Mouse (Mus musculus): Measurements from ENCODE around the gene Hist1h2ak. TPM values are rescaled to one million over a fixed set of nuclear protein-coding genes. Genes with fewer than 3 reads are reported as not detected.
"Not testable (repeated sequence)": the region's sequence is repeated elsewhere in the genome, so short reads cannot be mapped to it uniquely, and the experiment has no call there.

Hist1h2ak gene
- polyA plus RNA-seq (2015; fragmentation: Nextera tagmentation; extraction: Ambion mirVana) = 24.4 and 25.9 TPM in 2 replicates

- H3K27me3 ChIP-seq (ENCODE audit: insufficient read depth, low read length); H3K36me3 ChIP-seq (ENCODE audit: insufficient read depth, low read length); H3K9me3 ChIP-seq (ENCODE audit: low read length): not testable (repeated sequence)
- peak within 1 kb of the TSS; percentile 96 for H3K27ac ChIP-seq (ENCODE audit: low read length)
- H3K4me2 ChIP-seq (replicated peaks; ENCODE audit: low read depth, low read length) = peak within 1 kb of the TSS; percentile 67
- H3K4me1 ChIP-seq (ENCODE audit: insufficient read depth, low read length) = peaks cover 30% of the 10 kb centered on the region
- peak within 1 kb of the TSS; percentile 54 for H3K4me3 ChIP-seq (ENCODE audit: low read length)
- ATAC-seq (ENCODE audit: low FRiP score, low TSS enrichment) = peak; percentile 95
- WGBS = 0% methylated on average over 29 of the region's 50 CpGs
- H3K9ac ChIP-seq (replicated peaks; ENCODE audit: low read length) = peak within 1 kb of the TSS; percentile 76
Observed at GRCm38 (mm10) chr13:21753524-21754285, at the start of gene Hist1h2ak, which contains the start of gene Hist1h2bn. TSS of gene Hist1h2ak (minus strand) at chr13:21753827. TSS of gene Hist1h2bn (plus strand) at chr13:21754123.

- WGBS = no CpG with 5 or more reads among the region's 4 CpGs
- not testable (repeated sequence) for H3K27me3 ChIP-seq (ENCODE audit: insufficient read depth, low read length); H3K36me3 ChIP-seq (ENCODE audit: insufficient read depth, low read length); H3K9ac ChIP-seq (replicated peaks; ENCODE audit: low read length); H3K4me3 ChIP-seq (ENCODE audit: low read length); H3K27ac ChIP-seq (ENCODE audit: low read length); H3K9me3 ChIP-seq (ENCODE audit: low read length); H3K4me1 ChIP-seq (ENCODE audit: insufficient read depth, low read length); H3K4me2 ChIP-seq (replicated peaks; ENCODE audit: low read depth, low read length)
- ATAC-seq (ENCODE audit: low FRiP score, low TSS enrichment) = peak; percentile 79
Observed at GRCm38 (mm10) chr13:21803058-21803457, 49.4 kb upstream of the Hist1h2ak start.

DNA sequence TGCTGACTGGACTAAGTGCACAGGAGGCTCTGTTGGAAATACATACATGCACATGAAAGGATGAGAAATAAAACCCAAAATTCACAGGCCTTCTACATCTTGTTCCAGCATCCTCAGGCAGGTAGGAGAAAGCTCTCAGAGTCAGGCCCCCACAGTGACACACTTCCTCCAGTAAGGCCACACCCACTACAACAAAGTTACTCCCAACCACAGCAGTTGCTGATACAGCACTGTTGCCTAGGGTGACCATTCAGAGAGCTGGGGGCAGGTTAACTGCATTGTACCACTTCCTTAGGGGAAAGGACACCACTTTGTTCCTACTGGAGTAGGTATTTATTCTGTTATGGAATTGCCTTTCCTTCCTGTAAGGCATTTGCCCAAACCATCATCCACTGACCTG, 43.5 kb upstream of the Hist1h2ak start:
- H3K4me1 ChIP-seq (ENCODE audit: insufficient read depth, low read length); H3K4me3 ChIP-seq (ENCODE audit: low read length); H3K4me2 ChIP-seq (replicated peaks; ENCODE audit: low read depth, low read length); H3K9ac ChIP-seq (replicated peaks; ENCODE audit: low read length); H3K36me3 ChIP-seq (ENCODE audit: insufficient read depth, low read length); H3K9me3 ChIP-seq (ENCODE audit: low read length); H3K27ac ChIP-seq (ENCODE audit: low read length); ATAC-seq (ENCODE audit: low FRiP score, low TSS enrichment); H3K27me3 ChIP-seq (ENCODE audit: insufficient read depth, low read length): not testable (repeated sequence)

DNA sequence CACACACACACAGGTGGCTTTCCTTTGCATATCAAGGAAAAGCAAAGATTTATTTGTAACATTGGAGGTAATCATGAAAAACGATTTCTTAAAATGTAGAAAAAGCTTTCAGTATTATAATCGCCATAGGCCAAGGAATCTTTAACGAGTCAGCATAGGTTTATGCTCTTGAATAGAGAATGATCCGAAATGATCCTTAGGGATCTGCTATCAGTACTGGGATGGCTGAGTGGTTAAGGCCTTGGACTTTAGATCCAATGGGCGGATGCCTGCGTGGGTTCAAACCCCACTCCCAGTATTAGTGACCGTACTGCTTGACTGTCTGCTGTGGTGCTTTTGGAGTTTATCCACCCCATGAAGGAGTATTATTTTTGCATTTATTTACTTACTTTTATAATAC, 42.0 kb upstream of the Hist1h2ak start:
- Histone ChIP-seq H3K36me3 (ENCODE audit: insufficient read depth, low read length) (no peaks in the 10 kb centered on the region), H3K4me1 (ENCODE audit: insufficient read depth, low read length) (peaks cover 5% of the 10 kb centered on the region; the same call in 1 of the 2 replicates), H3K27me3 (ENCODE audit: insufficient read depth, low read length) (no peaks in the 10 kb centered on the region), H3K9me3 (ENCODE audit: low read length) (no peaks in the 10 kb centered on the region), H3K9ac (replicated peaks; ENCODE audit: low read length) (no peak overlapping the region), H3K27ac (ENCODE audit: low read length) (no peak overlapping the region), H3K4me2 (replicated peaks; ENCODE audit: low read depth, low read length) (no peak overlapping the region), H3K4me3 (ENCODE audit: low read length) (no peak overlapping the region)
- 95% methylated on average over 7 of the region's 7 CpGs for WGBS
- ATAC-seq (ENCODE audit: low FRiP score, low TSS enrichment) = no peak

GRCm38 (mm10) chr13:21790601-21791283, 37.1 kb upstream of the Hist1h2ak start:
- H3K4me1 ChIP-seq (ENCODE audit: insufficient read depth, low read length) = peaks cover 19% of the 10 kb centered on the region
- H3K9me3 ChIP-seq (ENCODE audit: low read length) = no peaks in the 10 kb centered on the region
- H3K4me3 ChIP-seq (ENCODE audit: low read length) = peak overlapping the region; percentile 22
- no peaks in the 10 kb centered on the region for H3K27me3 ChIP-seq (ENCODE audit: insufficient read depth, low read length)
- ATAC-seq (ENCODE audit: low FRiP score, low TSS enrichment) = no peak
- H3K27ac ChIP-seq (ENCODE audit: low read length) = no peak overlapping the region
- H3K36me3 ChIP-seq (ENCODE audit: insufficient read depth, low read length) = no peaks in the 10 kb centered on the region
- peak overlapping the region; percentile 58 for H3K9ac ChIP-seq (replicated peaks; ENCODE audit: low read length)
- peak overlapping the region; percentile 50 for H3K4me2 ChIP-seq (replicated peaks; ENCODE audit: low read depth, low read length)
- 10% methylated on average over 17 of the region's 18 CpGs for WGBS

- no peak overlapping the region for H3K27ac ChIP-seq (ENCODE audit: low read length)
- WGBS = 41% methylated on average over 6 of the region's 6 CpGs
- peaks cover 23% of the 10 kb centered on the region for H3K4me1 ChIP-seq (ENCODE audit: insufficient read depth, low read length)
Observed at GRCm38 (mm10) chr13:21789925-21790324, 36.3 kb upstream of the Hist1h2ak start.

GRCm38 (mm10) chr13:21787760-21788593, 34.4 kb upstream of the Hist1h2ak start:
- no peaks in the 10 kb centered on the region for H3K36me3 ChIP-seq (ENCODE audit: insufficient read depth, low read length)
- 19% methylated on average over 14 of the region's 21 CpGs for WGBS
- H3K27ac ChIP-seq (ENCODE audit: low read length) = peak overlapping the region; percentile 77
- 0 out of 2 replicates have a peak, but pooled peaks have one; percentile 8 for ATAC-seq (ENCODE audit: low FRiP score, low TSS enrichment)
- no peaks in the 10 kb centered on the region for H3K27me3 ChIP-seq (ENCODE audit: insufficient read depth, low read length)
- H3K9me3 ChIP-seq (ENCODE audit: low read length) = no peaks in the 10 kb centered on the region
- peaks cover 33% of the 10 kb centered on the region for H3K4me1 ChIP-seq (ENCODE audit: insufficient read depth, low read length)
- H3K4me2 ChIP-seq (replicated peaks; ENCODE audit: low read depth, low read length) = peak overlapping the region; percentile 48
- peak overlapping the region; percentile 21 for H3K4me3 ChIP-seq (ENCODE audit: low read length)
- peak overlapping the region; percentile 55 for H3K9ac ChIP-seq (replicated peaks; ENCODE audit: low read length)

More at GRCm38 (mm10) chr13:21789925-21790324, 36.3 kb upstream of the Hist1h2ak start:
- H3K36me3 ChIP-seq (ENCODE audit: insufficient read depth, low read length) = no peaks in the 10 kb centered on the region
- no peak overlapping the region for H3K9ac ChIP-seq (replicated peaks; ENCODE audit: low read length)
- H3K4me3 ChIP-seq (ENCODE audit: low read length) = no peak overlapping the region
- H3K9me3 ChIP-seq (ENCODE audit: low read length) = no peaks in the 10 kb centered on the region
- no peak for ATAC-seq (ENCODE audit: low FRiP score, low TSS enrichment)
- H3K27me3 ChIP-seq (ENCODE audit: insufficient read depth, low read length) = no peaks in the 10 kb centered on the region
- no peak overlapping the region for H3K4me2 ChIP-seq (replicated peaks; ENCODE audit: low read depth, low read length)

DNA sequence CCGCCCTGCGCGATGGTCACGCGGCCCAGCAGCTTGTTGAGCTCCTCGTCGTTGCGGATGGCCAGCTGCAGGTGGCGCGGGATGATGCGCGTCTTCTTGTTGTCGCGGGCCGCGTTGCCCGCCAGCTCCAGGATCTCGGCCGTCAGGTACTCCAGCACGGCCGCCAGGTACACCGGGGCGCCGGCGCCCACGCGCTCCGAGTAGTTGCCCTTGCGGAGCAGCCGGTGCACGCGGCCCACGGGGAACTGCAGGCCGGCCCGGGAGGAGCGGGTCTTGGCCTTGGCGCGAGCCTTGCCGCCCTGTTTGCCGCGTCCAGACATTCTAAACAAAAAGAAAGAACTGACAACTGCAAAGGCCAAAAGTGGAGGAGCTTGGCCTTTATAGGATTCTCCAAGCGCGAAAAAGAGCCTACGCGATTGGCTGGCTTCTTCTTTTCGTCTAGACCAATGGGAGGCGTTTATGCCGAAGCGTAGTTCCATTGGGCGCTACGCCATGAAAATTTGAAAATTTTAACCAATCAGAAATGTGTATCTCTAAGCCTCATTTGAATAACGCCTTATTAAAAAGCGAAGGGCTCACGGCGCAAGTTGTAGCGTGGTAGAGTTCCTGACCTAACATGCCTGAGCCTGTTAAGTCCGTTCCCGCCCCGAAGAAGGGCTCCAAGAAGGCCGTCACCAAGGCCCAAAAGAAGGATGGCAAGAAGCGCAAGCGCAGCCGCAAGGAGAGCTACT, 33.4 kb upstream of the Hist1h2ak start, which contains the start of the genes Hist1h2an and Hist1h2bp:
Hist1h2an (minus strand) TSS at position 320 of the 731 bp plus-strand sequence.
Hist1h2bp (plus strand) TSS at position 563 of the 731 bp plus-strand sequence.
- Histone ChIP-seq H3K9ac (replicated peaks; ENCODE audit: low read length) (peak within 1 kb of the TSS; percentile 70), H3K4me2 (replicated peaks; ENCODE audit: low read depth, low read length) (peak within 1 kb of the TSS; percentile 55), H3K27ac (ENCODE audit: low read length) (peak within 1 kb of the TSS; percentile 90), H3K4me1 (ENCODE audit: insufficient read depth, low read length) (peaks cover 40% of the 10 kb centered on the region), H3K4me3 (ENCODE audit: low read length) (peak within 1 kb of the TSS; percentile 44)
- H3K27me3 ChIP-seq (ENCODE audit: insufficient read depth, low read length); H3K9me3 ChIP-seq (ENCODE audit: low read length); H3K36me3 ChIP-seq (ENCODE audit: insufficient read depth, low read length): not testable (repeated sequence)
- under 1% methylated on average over 36 of the region's 63 CpGs for WGBS
- peak; percentile 96 for ATAC-seq (ENCODE audit: low FRiP score, low TSS enrichment)

Data from kidney, embryonic 16.5 days (tissue).